Mouse (Mus musculus) cerebellum, postnatal 4 days (tissue): Measurements from ENCODE around the gene Fer1l4.

Experiments used
- DNase-seq, 2 experiments: peaks; one replicate each; pipeline ENCODE4 v3.0.0; 2022; ENCODE audit warnings: low spot score in 2 of 2, mixed read lengths in 1 of 2

Gene Fer1l4

DNA sequence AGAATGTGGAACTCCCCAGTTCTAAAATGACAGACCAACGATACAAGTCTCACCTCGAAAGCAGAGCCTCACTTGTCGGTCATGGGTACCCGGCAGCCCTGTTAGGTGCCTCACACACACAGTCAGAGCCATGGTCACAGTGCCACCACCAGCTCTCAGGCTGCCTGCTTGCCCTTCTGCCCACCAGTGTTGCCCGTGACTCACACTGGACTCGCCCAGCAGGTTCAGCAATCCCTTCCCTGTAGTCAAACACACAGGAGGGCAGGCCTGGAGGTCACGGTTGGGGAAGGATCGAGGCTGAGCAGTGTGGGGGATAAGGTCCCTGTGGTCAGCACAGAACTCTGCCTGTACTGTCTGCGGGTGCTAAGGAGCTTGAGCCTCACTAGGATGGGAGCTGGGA, at the start of gene Fer1l4:
Gene Fer1l4, minus strand, starts transcription at position 132 of the 400 bp plus-strand sequence.
- no peak for DNase-seq

- no peak for DNase-seq
These were observed 39.2 kb upstream of the Fer1l4 start for GRCm38 (mm10) chr2:156091926-156092325.

DNA sequence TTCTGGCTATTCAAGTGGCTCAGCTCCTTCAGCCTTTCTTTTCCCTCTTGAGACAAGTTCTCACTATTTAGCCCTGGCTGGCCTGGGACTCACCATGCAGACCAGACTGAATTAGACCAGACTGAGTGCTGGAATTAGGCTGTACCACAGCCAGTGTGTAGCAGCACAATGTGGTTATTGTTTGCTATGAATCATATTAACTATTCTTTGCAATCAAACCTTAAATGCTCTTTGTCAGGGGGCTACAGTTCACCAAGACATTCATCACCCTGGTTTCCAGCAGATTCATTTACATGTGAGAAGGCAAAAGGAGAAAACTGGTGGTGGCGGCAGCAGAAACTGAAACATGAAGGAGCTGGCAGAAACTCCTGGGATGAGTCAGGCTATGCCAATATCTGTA, 37.1 kb upstream of the Fer1l4 start:
- no peak for DNase-seq

DNA sequence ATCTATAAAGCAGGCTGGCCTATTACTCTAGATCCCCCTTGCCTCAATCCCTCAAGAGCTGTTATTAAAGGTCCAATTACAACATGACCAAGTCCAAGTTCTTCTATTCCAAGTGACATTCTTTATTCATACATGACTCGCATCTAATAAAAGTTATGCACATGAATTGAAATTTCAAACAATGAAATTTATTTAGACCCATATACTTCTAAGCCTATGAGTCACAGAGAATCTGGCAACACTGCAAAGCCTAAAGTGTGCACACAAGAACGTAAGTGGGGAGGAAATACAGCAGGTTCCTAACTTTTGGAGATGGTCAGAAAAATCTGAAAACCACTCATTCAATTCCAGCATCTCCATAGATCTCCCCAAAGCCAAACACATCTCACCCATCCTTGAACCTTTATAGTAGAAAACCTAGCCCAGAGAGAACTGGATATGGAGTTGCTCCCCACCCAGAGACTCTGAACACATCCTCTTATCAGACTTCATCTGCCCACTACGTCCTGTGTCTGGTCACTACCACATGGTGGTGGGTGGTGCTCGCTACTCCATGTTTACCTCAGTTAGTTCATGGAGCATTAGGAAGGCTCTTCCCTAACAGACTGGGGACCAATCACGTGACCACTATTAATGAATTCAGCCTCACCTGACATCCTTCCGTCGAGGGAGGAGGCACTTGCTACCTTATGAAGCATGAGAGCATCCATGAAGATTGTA, 34.8 kb upstream of the Fer1l4 start:
- DNase-seq, result no peak

- DNase-seq, result no peak
These were observed 31.8 kb upstream of the Fer1l4 start for GRCm38 (mm10) chr2:156084541-156084940.

GRCm38 (mm10) chr2:156080391-156080790, 27.6 kb upstream of the Fer1l4 start:
- no peak for DNase-seq

DNA sequence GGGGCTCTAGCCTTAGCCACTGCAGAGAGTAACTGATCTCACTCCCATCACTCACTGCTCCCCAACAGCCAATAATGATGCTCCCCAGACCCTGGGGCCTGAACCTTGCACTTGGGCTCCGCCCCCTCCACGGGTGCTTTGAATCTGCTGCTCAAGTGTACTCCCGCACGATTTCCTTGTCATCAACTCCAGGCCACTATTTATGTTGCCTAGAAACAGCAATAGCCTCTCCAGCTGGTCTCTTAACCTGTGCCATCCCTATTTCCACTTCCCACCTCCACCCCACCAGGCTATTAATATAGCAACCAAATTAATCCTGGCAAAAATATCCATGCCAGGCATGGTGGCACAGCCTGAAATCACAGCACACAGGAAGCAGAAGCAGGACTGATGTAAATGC, 26.9 kb upstream of the Fer1l4 start:
- no peak for DNase-seq

GRCm38 (mm10) chr2:156079183-156079560, 26.4 kb upstream of the Fer1l4 start:
- DNase-seq, result no peak

DNA sequence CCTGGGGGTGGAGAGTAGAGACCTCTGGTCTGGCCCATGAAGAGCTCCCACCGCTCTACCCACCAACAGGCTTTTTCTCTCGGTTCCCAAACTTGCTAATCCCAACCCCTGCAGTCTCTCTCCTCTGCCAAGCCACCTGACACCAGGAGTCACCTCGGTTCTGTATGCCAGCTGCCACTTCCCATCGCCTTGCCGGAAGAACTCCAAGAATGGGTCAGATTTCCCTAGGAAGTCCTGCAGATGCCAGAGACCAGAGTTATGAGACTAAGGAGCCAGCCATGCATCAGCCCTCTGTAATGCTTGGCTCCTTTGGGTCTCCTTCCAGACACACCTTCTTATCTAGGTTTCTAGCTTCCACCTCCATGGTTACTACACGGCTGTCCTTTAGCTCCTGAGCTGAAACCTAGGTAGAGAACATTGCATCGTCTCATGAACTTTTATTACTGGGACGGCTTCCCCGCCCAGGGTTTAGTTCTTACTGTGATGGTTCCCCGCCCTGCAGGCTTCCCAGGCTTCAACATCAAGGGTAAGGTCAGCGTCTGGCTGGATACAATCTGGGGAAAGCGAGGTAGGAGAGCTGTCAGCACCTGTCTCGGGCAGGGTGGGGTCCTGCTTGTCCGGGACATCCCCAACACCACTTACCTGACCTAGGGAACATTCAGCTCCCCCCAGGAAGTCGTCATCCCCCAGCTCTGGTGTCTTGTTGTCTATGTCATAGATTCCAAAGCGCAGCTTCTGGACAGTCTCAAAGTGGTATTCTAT, 25.9 kb upstream of the Fer1l4 start:
- DNase-seq, result no peak

GRCm38 (mm10) chr2:156077461-156077860, 24.7 kb upstream of the Fer1l4 start:
- no peak for DNase-seq

GRCm38 (mm10) chr2:156073725-156074124, 21.0 kb upstream of the Fer1l4 start:
- no peak for DNase-seq

- DNase-seq, result no peak
These were observed 18.5 kb upstream of the Fer1l4 start for GRCm38 (mm10) chr2:156071236-156071635.

- DNase-seq, result peak in 1 of 2 experiments; percentile 59
These were observed 15.2 kb upstream of the Fer1l4 start for GRCm38 (mm10) chr2:156067916-156068315.

- DNase-seq, result no peak
These were observed 13.4 kb upstream of the Fer1l4 start for GRCm38 (mm10) chr2:156066126-156066525.

DNA sequence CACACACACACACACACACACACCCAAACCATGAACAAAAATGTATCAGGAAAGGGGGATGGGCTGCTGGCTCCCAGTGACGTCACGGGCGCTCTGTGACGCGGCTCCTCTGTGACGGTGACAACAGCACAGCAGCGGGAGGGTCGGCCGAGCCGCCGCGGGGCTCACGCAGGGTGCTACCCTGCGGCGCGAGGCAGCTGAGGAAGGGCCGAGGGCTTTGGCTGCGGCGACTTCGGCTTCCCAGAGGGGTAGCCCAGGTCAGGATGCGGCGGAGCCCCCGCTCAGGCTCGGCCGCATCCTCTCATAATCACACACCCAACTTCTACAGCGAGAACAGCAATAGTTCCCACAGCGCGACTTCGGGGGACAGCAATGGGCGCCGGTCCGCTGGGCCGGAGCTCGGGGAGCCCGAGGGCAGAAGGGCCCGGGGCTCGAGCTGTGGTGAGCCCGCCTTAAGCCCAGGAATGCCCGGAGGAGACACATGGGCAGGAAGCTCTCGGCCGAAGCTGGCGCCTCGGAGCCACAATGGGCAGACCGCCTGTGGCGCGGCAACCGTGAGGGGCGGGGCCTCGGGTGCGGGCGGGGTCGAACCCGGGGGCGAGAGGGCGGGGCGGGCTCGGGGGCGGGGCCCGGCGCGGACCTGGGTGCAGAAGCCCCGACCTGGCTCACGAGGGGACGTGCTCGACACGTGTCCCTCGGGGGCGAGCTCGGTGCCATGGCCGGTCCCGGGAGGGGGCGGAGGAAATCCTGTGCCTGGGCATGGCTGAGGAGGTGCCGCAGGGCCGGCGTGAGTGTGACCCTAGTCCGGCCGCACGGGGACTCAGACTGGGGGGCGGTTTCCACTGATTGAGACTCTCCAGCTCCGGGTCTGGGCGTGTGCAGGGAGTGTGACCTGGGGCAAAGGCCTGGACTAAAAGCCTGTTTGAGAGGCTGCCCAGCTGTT, 12.6 kb upstream of the Fer1l4 start, which contains the start of gene Spag4:
Gene Spag4, plus strand, starts transcription at position 77 of the 943 bp plus-strand sequence.
- DNase-seq, result peak; percentile 43 to 74

GRCm38 (mm10) chr2:156047929-156048328, 4.8 kb downstream of the Fer1l4 start:
- no peak for DNase-seq

- DNase-seq, result no peak
These were observed 9.8 kb downstream of the Fer1l4 start for GRCm38 (mm10) chr2:156042903-156043302.

GRCm38 (mm10) chr2:156039390-156039789, 13.4 kb downstream of the Fer1l4 start:
- DNase-seq, result no peak

DNA sequence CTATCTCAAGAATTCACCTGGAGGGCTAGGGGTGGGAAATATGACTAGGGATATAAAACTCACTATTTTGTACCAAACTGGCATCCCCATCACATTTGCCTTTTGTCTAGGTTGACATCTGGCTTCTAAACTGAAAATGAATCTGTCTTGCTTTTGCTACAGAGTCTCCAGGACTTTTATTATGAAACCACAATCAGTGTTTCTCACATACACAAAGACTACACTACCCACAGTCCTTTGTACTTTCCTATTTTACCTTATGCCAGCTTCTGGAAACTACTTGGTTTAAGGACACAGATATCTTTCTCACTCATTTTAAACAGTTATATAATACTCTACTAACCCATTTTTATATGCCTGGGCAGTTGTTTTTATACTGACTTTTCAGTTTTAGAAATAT, 27.3 kb downstream of the Fer1l4 start:
- no peak for DNase-seq

DNA sequence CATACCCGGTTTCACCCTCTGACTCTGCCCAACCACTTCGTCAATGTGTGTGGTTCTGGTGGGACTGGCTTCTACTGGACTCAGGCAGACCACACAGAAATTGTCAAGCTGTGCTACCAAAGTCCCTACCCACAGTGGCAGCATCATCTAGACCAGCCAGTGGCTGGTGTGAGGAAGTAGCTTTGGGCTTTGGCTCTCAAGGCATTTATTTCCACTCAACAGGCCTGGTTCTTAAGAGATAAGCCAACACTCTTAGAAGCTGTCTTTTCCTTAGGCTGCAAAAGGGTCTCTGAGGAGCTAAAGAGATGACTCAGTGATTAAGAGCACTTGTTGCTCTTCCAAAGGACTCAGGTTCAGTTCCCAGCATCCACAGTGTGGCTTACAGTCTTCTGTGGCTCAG, 31.0 kb downstream of the Fer1l4 start:
- DNase-seq, result no peak

DNA sequence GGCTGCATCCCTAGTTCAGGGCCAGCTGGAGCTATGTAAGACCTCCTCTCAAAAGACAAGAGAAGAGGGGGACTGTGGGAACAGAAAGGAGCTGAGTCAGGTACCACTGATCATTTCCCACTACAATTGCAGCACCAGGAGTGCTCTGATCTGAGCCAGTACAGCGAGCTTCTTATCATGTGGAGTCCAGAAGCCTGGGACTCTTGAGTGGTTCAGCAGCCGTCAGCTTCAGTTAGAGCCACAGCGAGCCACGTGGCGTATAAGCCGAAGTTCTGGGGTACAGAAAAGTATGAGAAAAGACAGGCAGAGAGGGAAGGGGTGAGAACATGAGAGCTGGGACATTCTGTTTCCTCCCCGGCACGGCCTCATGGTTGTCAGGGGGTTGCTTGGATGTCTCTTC, 31.5 kb downstream of the Fer1l4 start:
- no peak for DNase-seq

- DNase-seq, result no peak
These were observed 34.6 kb downstream of the Fer1l4 start for GRCm38 (mm10) chr2:156018106-156018505.
